Mouse (Mus musculus) heart, embryonic 11.5 days (tissue): ENCODE measurements at regions not wholly inside any gene's neighbourhood (a gene's known extent, or its start where the extent isn't known, plus 50 kb on each side); places are given as distances from the start of the nearest gene placed in this dataset.

Source experiments
- ATAC-seq: fragments of 200-750 bp; cut with Nextera tagmentation; replicated peaks from 2 replicates; pipeline ENCODE4 v1.8.0; 2017; ENCODE audit warnings: moderate library complexity; ENCODE audit not compliant: insufficient number of reproducible peaks, low FRiP score, low TSS enrichment
- H3K27ac ChIP-seq: fragments of 300-500 bp; sonication (generic); 2 replicates; pipeline ENCODE4 v1.5.1; 2014; ENCODE audit warnings: mild to moderate bottlenecking, low read depth, low read length
- H3K27me3 ChIP-seq: fragments of 300-500 bp; sonication (generic); 2 replicates; pipeline ENCODE4 v1.6.1; 2014; ENCODE audit warnings: mild to moderate bottlenecking, low read length, mixed read lengths; ENCODE audit not compliant: control insufficient read depth, insufficient read depth
- H3K36me3 ChIP-seq: fragments of 300-500 bp; sonication (generic); 2 replicates; pipeline ENCODE4 v1.6.1; 2014; ENCODE audit warnings: mild to moderate bottlenecking, low read length, moderate library complexity, mixed read lengths; ENCODE audit not compliant: control insufficient read depth, insufficient read depth
- H3K4me1 ChIP-seq: fragments of 300-500 bp; sonication (generic); 2 replicates; pipeline ENCODE4 v1.6.1; 2014; ENCODE audit warnings: low read length; ENCODE audit not compliant: control insufficient read depth, insufficient read depth
- H3K4me2 ChIP-seq: fragments of 300-500 bp; sonication (generic); 2 replicates; pipeline ENCODE4 v1.6.1; 2014; ENCODE audit warnings: mild to moderate bottlenecking, moderate library complexity
- H3K4me3 ChIP-seq: fragments of 300-500 bp; sonication (generic); 2 replicates; pipeline ENCODE4 v1.5.1; 2014; ENCODE audit warnings: low read depth, low read length
- H3K9ac ChIP-seq: fragments of 300-500 bp; sonication (generic); 2 replicates; pipeline ENCODE4 v1.6.1; 2014; ENCODE audit warnings: mild to moderate bottlenecking, low read depth, low read length, moderate library complexity
- H3K9me3 ChIP-seq: fragments of 300-500 bp; sonication (generic); replicated peaks from 2 replicates; pipeline ENCODE4 v1.6.1; 2016; ENCODE audit warnings: low read length; ENCODE audit not compliant: control insufficient read depth
- WGBS: fragments of 180-500 bp; shearing (Covaris S2); extraction: QIAGEN DNeasy Blood & Tissue Kit; methylation state at CpG from one replicate; pipeline ENCODE4 v1.1.7; 2014; ENCODE audit not compliant: insufficient replicate concordance; 5-methylcytosine and 5-hydroxymethylcytosine counted together

GRCm38 (mm10) chr9:46810266-46810665 lies 188.3 kb upstream of the Gm4791 start:
- Histone ChIP-seq H3K4me3 (no peak overlapping the region), H3K4me2 (no peak overlapping the region), H3K9me3 (no peaks in the 10 kb centered on the region), H3K9ac (no peak overlapping the region), H3K27me3 (peaks cover 13% of the 10 kb centered on the region), H3K27ac (no peak overlapping the region), H3K36me3 (no peaks in the 10 kb centered on the region), H3K4me1 (no peaks in the 10 kb centered on the region)
- WGBS, result 76% methylated on average over 7 of the region's 7 CpGs
- ATAC-seq, result no peak

DNA sequence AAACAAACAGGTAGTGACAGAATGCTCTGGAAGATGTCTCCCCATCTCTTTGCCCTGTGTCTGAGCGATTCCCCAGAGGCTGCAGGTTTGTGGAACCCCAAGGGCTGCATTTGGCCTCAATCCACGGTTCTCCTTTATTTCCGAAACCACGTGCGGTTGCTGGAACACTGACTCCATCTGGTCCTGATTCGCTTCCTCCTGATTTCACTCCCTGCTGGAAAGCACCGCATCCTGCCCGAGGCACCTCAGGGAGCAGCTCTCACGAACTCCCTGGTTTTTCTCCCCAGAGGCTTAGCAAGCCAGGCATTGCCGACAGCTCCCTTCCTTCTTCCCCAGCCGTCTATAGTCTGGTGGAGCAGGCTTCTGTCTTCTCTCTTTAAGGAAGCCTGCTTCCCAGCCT lies 203.1 kb upstream of the Gm4791 start:
- no peaks in the 10 kb centered on the region for H3K27me3 ChIP-seq
- H3K4me1 ChIP-seq, result no peaks in the 10 kb centered on the region
- no peaks in the 10 kb centered on the region for H3K9me3 ChIP-seq
- no peak for ATAC-seq
- H3K36me3 ChIP-seq, result no peaks in the 10 kb centered on the region
- no peak overlapping the region for H3K27ac ChIP-seq
- H3K4me3 ChIP-seq, result no peak overlapping the region
- WGBS, result 66% methylated on average over 11 of the region's 11 CpGs
- no peak overlapping the region for H3K9ac ChIP-seq
- H3K4me2 ChIP-seq, result no peak overlapping the region

DNA sequence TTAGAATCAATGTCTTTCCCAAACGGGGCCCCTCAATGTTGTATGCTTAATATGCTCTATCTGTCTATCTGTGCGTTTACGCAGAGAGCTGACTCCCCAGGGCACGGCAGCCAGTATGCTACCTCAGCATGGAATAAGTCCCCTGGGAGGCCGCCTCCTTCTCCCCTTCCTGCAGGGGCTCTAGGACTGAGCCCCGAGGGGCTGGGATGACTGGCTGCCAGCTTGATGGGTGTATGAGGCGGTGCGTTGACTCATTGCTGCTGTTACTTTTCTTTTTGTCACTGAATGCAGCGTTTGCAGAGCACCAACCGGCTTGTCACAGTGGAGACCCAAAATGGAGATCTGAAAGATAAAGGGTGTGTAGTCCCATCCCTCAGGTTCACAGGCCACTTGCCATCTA lies 209.5 kb upstream of the Gm4791 start:
- H3K9me3 ChIP-seq, result no peaks in the 10 kb centered on the region
- 74% methylated on average over 10 of the region's 10 CpGs for WGBS
- no peaks in the 10 kb centered on the region for H3K36me3 ChIP-seq
- H3K9ac ChIP-seq, result no peak overlapping the region
- no peak for ATAC-seq
- H3K27me3 ChIP-seq, result no peaks in the 10 kb centered on the region
- no peaks in the 10 kb centered on the region for H3K4me1 ChIP-seq
- no peak overlapping the region for H3K4me2 ChIP-seq
- no peak overlapping the region for H3K4me3 ChIP-seq
- H3K27ac ChIP-seq, result no peak overlapping the region

DNA sequence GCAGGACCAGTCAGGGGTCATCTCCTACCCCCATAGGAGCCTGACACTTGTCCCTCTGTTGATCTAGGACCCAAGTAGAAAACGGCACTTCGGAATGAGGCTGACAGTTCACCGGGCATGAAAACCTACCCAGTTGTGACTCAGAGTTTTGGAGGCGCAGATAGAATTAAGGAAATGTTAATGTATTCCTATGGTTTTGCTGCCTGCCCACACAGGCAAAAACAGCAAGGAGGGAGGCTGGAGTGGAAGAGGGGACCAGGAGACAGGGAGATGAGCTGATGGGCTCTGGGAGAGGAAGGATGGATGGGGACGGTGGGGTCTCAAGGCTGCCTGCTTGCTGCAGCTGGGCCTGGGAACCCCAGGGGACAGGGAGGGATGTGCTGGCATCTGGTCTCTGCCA lies 210.1 kb upstream of the Gm4791 start:
- 77% methylated on average over 5 of the region's 5 CpGs for WGBS
- no peaks in the 10 kb centered on the region for H3K9me3 ChIP-seq
- no peaks in the 10 kb centered on the region for H3K27me3 ChIP-seq
- ATAC-seq, result no peak
- no peak overlapping the region for H3K27ac ChIP-seq
- no peaks in the 10 kb centered on the region for H3K4me1 ChIP-seq
- no peak overlapping the region for H3K4me3 ChIP-seq
- H3K4me2 ChIP-seq, result no peak overlapping the region
- H3K36me3 ChIP-seq, result no peaks in the 10 kb centered on the region
- no peak overlapping the region for H3K9ac ChIP-seq

GRCm38 (mm10) chr9:46784355-46784975 lies 214.1 kb upstream of the Gm4791 start:
- Histone ChIP-seq H3K4me2 (no peak overlapping the region), H3K36me3 (no peaks in the 10 kb centered on the region), H3K27me3 (no peaks in the 10 kb centered on the region), H3K27ac (no peak overlapping the region), H3K4me3 (no peak overlapping the region), H3K4me1 (no peaks in the 10 kb centered on the region), H3K9me3 (no peaks in the 10 kb centered on the region), H3K9ac (no peak overlapping the region)
- 80% methylated on average over 17 of the region's 17 CpGs for WGBS
- ATAC-seq, result no peak

DNA sequence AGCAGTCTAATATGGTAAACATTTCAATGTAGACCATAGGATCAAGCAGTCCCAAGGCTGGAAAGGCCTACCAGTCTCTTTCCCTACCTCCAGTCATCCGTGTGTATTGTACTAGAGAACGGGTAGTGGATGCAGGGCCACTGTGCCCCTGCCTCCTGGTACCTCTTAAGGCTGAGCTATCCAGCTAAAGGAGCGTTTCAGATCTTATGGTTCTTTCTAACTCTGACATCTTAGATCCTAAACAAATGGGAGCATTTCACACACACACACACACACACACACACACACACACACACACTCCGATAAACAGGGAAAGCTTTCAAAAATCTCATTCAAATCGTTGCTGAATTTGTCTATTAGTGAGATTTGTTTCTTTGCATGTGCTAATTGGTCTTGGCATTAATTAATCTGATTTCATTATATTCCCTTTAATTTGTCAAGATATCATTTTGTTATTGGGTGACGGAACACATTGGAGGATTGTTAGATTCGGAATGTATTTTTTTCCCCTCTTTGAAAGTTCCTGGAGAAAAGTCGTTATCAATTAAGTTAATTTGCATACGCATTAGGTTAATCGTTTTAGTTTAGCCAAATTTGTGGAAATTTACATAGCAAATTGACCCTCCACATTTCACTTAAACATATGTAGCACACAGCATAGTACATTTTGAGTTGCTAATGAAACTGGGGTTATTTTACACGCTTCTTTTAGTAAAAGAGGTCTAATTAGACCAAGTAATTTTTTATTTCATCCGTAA lies 214.8 kb upstream of the Gm4791 start:
- Histone ChIP-seq H3K36me3 (no peaks in the 10 kb centered on the region), H3K9me3 (no peaks in the 10 kb centered on the region), H3K9ac (no peak overlapping the region), H3K4me3 (no peak overlapping the region), H3K27ac (no peak overlapping the region), H3K4me1 (no peaks in the 10 kb centered on the region), H3K4me2 (no peak overlapping the region), H3K27me3 (no peaks in the 10 kb centered on the region)
- WGBS, result 83% methylated on average over 12 of the region's 12 CpGs
- no peak for ATAC-seq

DNA sequence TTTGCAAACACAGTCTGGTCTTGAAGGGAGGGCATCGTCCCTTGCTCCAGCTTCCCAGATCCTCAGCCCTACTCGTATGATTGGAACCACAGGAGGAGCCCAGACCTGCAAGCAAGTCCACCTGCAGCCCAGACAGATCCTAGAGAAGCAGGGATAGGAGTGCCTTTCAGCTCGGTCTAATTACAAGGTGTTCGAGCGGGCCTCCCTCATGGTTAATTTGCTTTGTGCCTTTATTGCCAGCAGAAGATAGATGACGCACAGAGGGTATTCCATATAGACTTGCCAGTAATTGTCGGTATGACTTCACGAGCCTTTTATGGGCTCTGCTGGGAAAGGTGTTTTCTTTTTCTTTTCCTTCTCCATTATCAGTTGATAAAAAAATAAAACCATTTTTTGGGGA lies 216.9 kb upstream of the Gm4791 start:
- Histone ChIP-seq H3K4me2 (no peak overlapping the region), H3K27ac (no peak overlapping the region), H3K27me3 (no peaks in the 10 kb centered on the region), H3K4me3 (no peak overlapping the region), H3K9ac (no peak overlapping the region), H3K36me3 (no peaks in the 10 kb centered on the region), H3K9me3 (no peaks in the 10 kb centered on the region), H3K4me1 (no peaks in the 10 kb centered on the region)
- no peak for ATAC-seq
- WGBS, result 87% methylated on average over 8 of the region's 8 CpGs

- no peak for ATAC-seq
- Histone ChIP-seq H3K27ac (no peak overlapping the region), H3K9me3 (no peaks in the 10 kb centered on the region), H3K9ac (no peak overlapping the region), H3K36me3 (no peaks in the 10 kb centered on the region), H3K4me1 (no peaks in the 10 kb centered on the region), H3K4me2 (no peak overlapping the region), H3K27me3 (no peaks in the 10 kb centered on the region), H3K4me3 (no peak overlapping the region)
- 85% methylated on average over 6 of the region's 6 CpGs for WGBS
Measured at GRCm38 (mm10) chr9:46778769-46779168, 219.8 kb upstream of the Gm4791 start.

- ATAC-seq, result no peak
- H3K4me2 ChIP-seq, result no peak overlapping the region
- no peak overlapping the region for H3K4me3 ChIP-seq
- no peak overlapping the region for H3K9ac ChIP-seq
- no peak overlapping the region for H3K27ac ChIP-seq
- H3K4me1 ChIP-seq, result no peaks in the 10 kb centered on the region
- no peaks in the 10 kb centered on the region for H3K36me3 ChIP-seq
- 54% methylated on average over 2 of the region's 2 CpGs for WGBS
- no peaks in the 10 kb centered on the region for H3K27me3 ChIP-seq
- H3K9me3 ChIP-seq, result no peaks in the 10 kb centered on the region
Measured at GRCm38 (mm10) chr9:46774821-46775220, 223.7 kb upstream of the Gm4791 start.
